Mouse (Mus musculus) liver, adult 2 months (tissue): ENCODE results near the gene Trpm8.

ENCODE experiments used
- CTCF ChIP-seq: fragments of 200-500 bp; IDR thresholded peaks from 2 replicates; pipeline ENCODE4 v1.5.1; 2011; ENCODE audit warnings: low read depth, low read length, control low read depth
- POLR2A ChIP-seq: fragments of 200-500 bp; IDR thresholded peaks from 2 replicates; pipeline ENCODE4 v1.6.1; 2011; ENCODE audit warnings: low read length, control low read depth; ENCODE audit not compliant: insufficient read depth; ENCODE audit errors: extremely low read depth

- TF ChIP-seq CTCF = no peak
- TF ChIP-seq POLR2A = no peak
Measured at GRCm38 (mm10) chr1:88355681-88356080, 78.2 kb downstream of the Trpm8 start.
